Mouse (Mus musculus) erythroblast, embryonic 14.5 days (primary cell): ENCODE results near the gene Lrrc32.

Experiments
- GATA1 ChIP-seq: IDR thresholded peaks from 2 replicates; pipeline ENCODE4 v1.6.1; 2012; ENCODE audit warnings: low read length, inconsistent platforms, mixed read lengths
- TAL1 ChIP-seq: IDR thresholded peaks from 3 replicates; pipeline ENCODE4 v1.6.1; 2012; ENCODE audit warnings: low read length, inconsistent platforms, mixed read lengths

DNA sequence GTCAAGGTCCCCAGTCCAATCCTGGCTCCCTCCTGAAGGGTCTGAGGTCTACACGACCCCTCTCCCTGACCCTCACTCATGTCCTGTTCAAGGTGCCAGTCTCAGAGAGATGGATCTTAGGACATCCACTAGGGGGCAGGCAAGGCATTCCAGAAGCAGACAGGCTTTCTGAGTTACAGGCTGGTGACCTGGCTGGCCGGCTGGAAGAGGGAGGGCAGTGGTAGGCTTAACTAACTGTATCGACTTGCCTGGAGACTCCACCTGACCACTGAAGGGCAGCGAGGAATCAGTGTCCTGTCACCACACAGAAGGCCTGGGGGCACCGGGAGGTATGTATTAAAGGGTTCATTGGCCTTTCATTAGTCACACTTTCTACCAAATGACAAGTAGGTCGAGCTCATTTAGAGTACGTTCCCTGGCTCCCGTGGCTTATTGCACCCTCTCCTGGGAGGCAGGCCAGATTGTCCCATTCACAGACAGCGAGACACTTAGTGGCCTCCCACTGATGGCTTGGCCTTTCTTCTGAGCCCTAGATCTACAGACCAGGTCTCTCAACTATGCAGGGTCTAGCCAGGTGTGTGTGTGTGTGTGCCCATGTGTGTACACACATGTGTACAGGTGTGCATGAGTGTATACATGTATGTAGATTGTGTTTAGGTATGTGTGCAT lies 7.9 kb upstream of the Lrrc32 start:
- TF ChIP-seq TAL1 (no peak), GATA1 (no peak)
